Mouse (Mus musculus): Measurements from ENCODE around the gene Cpsf6. TPM values are rescaled to one million over a fixed set of nuclear protein-coding genes. Genes with fewer than 3 reads are reported as not detected.

Cpsf6 gene
- polyA plus RNA-seq, 1 experiment = 64.9 TPM

DNA sequence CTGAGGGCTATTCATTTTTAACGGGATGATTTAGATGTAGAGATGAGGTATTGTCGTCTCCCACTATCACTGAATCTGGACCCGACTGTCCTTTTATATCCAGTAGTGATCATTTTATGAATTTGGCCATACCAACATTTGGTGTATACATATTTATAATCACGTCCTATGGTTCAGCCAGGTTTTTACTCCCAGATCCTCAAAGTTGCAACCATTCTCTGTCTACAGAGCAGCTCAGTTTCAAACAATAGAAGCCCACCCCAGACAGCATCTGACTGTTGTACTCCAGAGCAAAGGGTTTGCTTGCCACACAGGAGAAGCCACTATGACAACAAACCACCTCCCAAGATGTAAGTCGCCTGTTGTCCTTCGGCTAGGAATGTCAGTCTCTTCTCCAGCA is 7.2 kb upstream of the Cpsf6 start:
- H3K4me3 ChIP-seq (replicated peaks; ENCODE audit: control insufficient read depth, low read depth, low read length) = no peak overlapping the region
- TF ChIP-seq POLR2A (IDR thresholded peaks at IDR 0.05; ENCODE audit: borderline replicate concordance, control insufficient read depth, low read depth, low read length) (no peak), CTCF (IDR thresholded peaks at IDR 0.05; ENCODE audit: control insufficient read depth, insufficient read depth, low read length) (no peak)
- no peaks in the 10 kb centered on the region for H3K4me1 ChIP-seq (ENCODE audit: control insufficient read depth, insufficient read depth, low read length)
- no peak overlapping the region for H3K27ac ChIP-seq (ENCODE audit: control insufficient read depth, insufficient read depth, low read depth, low read length, poor library complexity)
- whole genome bisulfite sequencing = 84% methylated on average over 6 of the region's 6 CpGs

DNA sequence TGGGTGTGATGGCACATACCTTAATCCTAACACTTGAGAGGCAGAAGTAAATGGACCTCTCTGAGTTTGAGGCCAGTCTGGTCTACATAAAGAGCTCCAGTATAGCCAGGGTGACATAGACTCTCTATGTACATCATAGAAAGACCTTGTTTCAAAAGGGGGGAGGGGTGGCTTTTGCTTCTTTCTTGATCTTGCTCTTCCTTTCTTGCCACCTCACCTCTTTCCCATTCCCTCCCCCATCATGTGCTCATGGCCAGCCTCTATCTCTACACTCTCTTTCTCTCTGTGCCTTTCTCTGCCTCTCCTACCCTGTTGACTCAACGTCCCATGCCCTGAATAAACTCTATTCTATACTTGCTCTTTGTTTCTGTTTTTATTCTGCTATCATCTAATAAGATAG is 6.4 kb upstream of the Cpsf6 start:
- Histone ChIP-seq H3K4me1 (ENCODE audit: control insufficient read depth, insufficient read depth, low read length) (no peaks in the 10 kb centered on the region), H3K4me3 (replicated peaks; ENCODE audit: control insufficient read depth, low read depth, low read length) (no peak overlapping the region), H3K27ac (ENCODE audit: control insufficient read depth, insufficient read depth, low read depth, low read length, poor library complexity) (no peak overlapping the region)
- TF ChIP-seq CTCF (IDR thresholded peaks at IDR 0.05; ENCODE audit: control insufficient read depth, insufficient read depth, low read length) = no peak
- no peak for TF ChIP-seq POLR2A (IDR thresholded peaks at IDR 0.05; ENCODE audit: borderline replicate concordance, control insufficient read depth, low read depth, low read length)
- 87% methylated on average over 1 of the region's 1 CpGs for WGBS

DNA sequence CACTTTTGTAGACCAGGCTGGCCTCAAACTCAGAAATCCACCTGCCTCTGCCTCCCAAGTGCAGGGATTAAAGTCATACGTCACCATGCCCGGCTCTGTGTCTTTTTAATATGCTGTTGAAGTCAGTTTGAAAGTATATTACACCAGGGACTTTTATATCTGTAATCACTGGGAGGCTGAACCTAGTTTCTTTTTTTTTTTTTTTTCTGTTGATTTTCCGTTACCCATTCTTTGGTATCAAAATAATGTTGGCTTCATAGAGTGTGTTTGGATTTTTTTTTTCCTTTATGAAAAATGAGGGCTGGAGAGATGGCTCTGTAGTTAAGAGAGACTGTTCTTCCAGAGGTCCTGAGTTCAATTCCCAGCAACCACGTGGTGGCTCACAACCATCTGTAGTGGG is 5.6 kb upstream of the Cpsf6 start:
- Histone ChIP-seq H3K27ac (ENCODE audit: control insufficient read depth, insufficient read depth, low read depth, low read length, poor library complexity) (no peak overlapping the region), H3K4me1 (ENCODE audit: control insufficient read depth, insufficient read depth, low read length) (no peaks in the 10 kb centered on the region), H3K4me3 (replicated peaks; ENCODE audit: control insufficient read depth, low read depth, low read length) (no peak overlapping the region)
- TF ChIP-seq POLR2A (IDR thresholded peaks at IDR 0.05; ENCODE audit: borderline replicate concordance, control insufficient read depth, low read depth, low read length) (no peak), CTCF (IDR thresholded peaks at IDR 0.05; ENCODE audit: control insufficient read depth, insufficient read depth, low read length) (no peak)
- WGBS = 72% methylated on average over 4 of the region's 4 CpGs

DNA sequence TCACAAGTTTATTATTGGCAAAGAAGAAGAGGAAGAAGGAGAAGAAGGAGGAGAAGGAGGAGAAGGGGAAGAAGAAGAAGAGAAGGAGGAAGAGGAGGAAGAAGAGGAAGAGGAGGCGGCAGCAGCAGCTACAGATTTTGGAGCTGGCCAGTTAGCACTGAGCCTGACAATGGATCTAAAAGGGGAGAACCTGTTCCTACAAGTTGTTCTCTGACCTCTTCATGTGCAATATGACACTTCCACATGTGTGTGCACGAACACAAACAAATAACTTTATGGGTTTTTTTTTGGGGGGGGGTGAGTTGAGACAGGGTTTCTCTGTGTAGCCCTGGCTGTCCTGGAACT is 5.2 kb upstream of the Cpsf6 start:
- TF ChIP-seq POLR2A (IDR thresholded peaks at IDR 0.05; ENCODE audit: borderline replicate concordance, control insufficient read depth, low read depth, low read length) = no peak
- TF ChIP-seq CTCF (IDR thresholded peaks at IDR 0.05; ENCODE audit: control insufficient read depth, insufficient read depth, low read length) = no peak

DNA sequence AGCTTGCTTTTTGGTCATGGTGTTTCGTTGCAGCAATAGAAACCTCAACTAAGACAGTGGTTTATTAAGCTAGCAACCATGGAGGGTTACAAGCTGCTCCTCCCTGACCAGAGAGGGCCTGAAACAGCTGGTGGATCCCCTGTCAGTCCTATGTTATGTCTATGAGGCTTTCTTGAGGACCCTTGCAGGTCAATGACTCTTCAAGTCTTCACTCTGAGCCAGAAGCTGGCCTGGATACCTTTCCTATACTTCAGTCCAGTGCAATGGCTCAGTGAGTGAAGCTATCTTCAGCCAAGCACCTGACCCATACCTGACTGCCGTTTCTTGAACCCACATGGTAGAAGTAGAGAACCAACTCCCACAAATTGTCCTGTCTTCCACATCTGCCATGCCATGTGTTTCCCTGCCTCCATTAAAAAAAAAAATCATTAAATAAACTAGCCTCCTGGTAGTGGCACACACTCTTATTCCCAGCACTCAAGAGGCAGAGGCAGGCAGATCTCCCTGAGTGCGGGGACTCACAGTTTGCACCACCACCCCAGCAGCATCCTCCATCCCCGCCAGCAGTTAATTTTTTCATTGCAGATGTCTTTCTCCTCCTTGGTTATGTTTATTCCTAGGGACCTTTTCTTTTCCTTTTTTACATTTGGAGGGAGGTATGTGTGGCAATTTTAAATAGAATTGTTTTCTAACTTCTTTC is 4.7 kb upstream of the Cpsf6 start:
- no peak for TF ChIP-seq POLR2A (IDR thresholded peaks at IDR 0.05; ENCODE audit: borderline replicate concordance, control insufficient read depth, low read depth, low read length)
- TF ChIP-seq CTCF (IDR thresholded peaks at IDR 0.05; ENCODE audit: control insufficient read depth, insufficient read depth, low read length) = no peak

More for the DNA sequence above, 5.2 kb upstream of the Cpsf6 start:
- no peaks in the 10 kb centered on the region for H3K4me1 ChIP-seq (ENCODE audit: control insufficient read depth, insufficient read depth, low read length)
- no peak overlapping the region for H3K27ac ChIP-seq (ENCODE audit: control insufficient read depth, insufficient read depth, low read depth, low read length, poor library complexity)
- 50% methylated on average over 2 of the region's 2 CpGs for WGBS
- H3K4me3 ChIP-seq (replicated peaks; ENCODE audit: control insufficient read depth, low read depth, low read length) = no peak overlapping the region

DNA sequence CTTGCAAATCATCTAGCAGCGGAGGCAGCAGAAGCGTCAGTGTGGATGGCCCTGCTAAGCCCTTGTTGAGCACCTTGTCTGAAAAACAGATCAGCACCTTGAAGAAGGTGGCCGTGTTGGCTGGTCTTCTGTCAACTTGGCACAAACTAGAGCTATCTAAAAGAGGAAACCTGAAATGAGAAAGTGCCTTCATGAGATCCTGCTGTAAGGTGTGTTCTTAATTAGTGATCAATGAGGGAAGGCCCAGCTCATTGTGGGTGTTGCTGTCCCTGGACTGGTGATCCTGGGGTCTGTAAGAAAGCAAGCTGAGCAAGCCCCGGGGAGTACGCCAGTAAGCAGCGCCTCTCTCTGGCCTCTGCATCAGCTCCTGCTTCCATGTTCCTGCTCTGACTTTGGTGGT is 4.1 kb upstream of the Cpsf6 start:
- Histone ChIP-seq H3K4me3 (replicated peaks; ENCODE audit: control insufficient read depth, low read depth, low read length) (no peak overlapping the region), H3K4me1 (ENCODE audit: control insufficient read depth, insufficient read depth, low read length) (no peaks in the 10 kb centered on the region), H3K27ac (ENCODE audit: control insufficient read depth, insufficient read depth, low read depth, low read length, poor library complexity) (no peak overlapping the region)
- WGBS = 80% methylated on average over 6 of the region's 6 CpGs
- TF ChIP-seq CTCF (IDR thresholded peaks at IDR 0.05; ENCODE audit: control insufficient read depth, insufficient read depth, low read length) (no peak), POLR2A (IDR thresholded peaks at IDR 0.05; ENCODE audit: borderline replicate concordance, control insufficient read depth, low read depth, low read length) (no peak)

More for the DNA sequence above, 4.7 kb upstream of the Cpsf6 start:
- H3K27ac ChIP-seq (ENCODE audit: control insufficient read depth, insufficient read depth, low read depth, low read length, poor library complexity) = no peak overlapping the region
- no peak overlapping the region for H3K4me3 ChIP-seq (replicated peaks; ENCODE audit: control insufficient read depth, low read depth, low read length)
- H3K4me1 ChIP-seq (ENCODE audit: control insufficient read depth, insufficient read depth, low read length) = no peaks in the 10 kb centered on the region
- WGBS = 77% methylated on average over 4 of the region's 4 CpGs

DNA sequence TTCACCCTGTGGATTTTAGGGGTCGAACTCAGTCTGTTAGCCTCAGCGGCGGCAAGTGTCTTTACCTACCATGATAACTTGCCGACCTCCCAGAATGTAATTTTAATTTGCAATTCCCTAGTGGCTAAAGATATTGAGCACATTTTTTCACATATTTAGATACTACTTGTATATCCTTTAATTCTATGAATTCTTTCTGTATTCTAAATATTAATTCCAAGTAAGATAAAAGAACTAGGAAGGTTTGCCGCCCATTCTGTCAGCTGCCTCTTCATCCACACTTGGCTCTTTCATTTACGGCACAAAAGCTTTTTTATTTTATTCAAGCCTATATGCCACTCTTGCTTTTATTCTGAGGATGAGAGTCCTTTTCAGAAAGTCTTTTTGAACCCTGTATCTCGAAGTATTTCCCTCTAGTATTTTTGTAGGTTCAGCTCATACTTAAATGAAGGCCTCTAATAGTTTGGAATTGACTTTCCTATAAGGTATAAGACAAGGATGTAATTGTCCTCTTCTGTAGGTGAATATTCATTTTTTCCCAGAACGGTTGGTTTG is 3.3 kb upstream of the Cpsf6 start:
- WGBS = 86% methylated on average over 8 of the region's 8 CpGs
- Histone ChIP-seq H3K4me3 (replicated peaks; ENCODE audit: control insufficient read depth, low read depth, low read length) (no peak overlapping the region), H3K4me1 (ENCODE audit: control insufficient read depth, insufficient read depth, low read length) (no peaks in the 10 kb centered on the region), H3K27ac (ENCODE audit: control insufficient read depth, insufficient read depth, low read depth, low read length, poor library complexity) (no peak overlapping the region)
- no peak for TF ChIP-seq POLR2A (IDR thresholded peaks at IDR 0.05; ENCODE audit: borderline replicate concordance, control insufficient read depth, low read depth, low read length)
- no peak for TF ChIP-seq CTCF (IDR thresholded peaks at IDR 0.05; ENCODE audit: control insufficient read depth, insufficient read depth, low read length)

DNA sequence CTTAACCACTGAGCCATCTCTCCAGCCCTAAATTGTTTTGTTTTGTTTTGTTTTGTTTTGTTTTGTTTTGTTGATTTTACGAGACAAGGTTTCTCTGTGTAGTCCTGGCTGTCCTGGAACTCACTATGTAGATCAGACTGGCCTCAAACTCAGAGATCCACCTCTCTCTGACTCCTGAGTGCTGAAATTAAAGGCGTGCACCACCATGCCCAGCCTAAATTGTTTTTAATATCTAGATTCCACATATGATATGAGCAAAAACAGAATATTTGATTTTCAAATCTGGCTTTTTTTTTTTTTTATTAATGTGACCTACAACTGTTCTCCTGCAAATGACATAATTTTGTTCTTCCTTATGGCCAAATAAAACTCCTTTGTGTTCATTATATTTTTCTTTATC is 2.3 kb upstream of the Cpsf6 start:
- no peak for TF ChIP-seq CTCF (IDR thresholded peaks at IDR 0.05; ENCODE audit: control insufficient read depth, insufficient read depth, low read length)
- TF ChIP-seq POLR2A (IDR thresholded peaks at IDR 0.05; ENCODE audit: borderline replicate concordance, control insufficient read depth, low read depth, low read length) = no peak
- no peak overlapping the region for H3K4me3 ChIP-seq (replicated peaks; ENCODE audit: control insufficient read depth, low read depth, low read length)
- no peaks in the 10 kb centered on the region for H3K4me1 ChIP-seq (ENCODE audit: control insufficient read depth, insufficient read depth, low read length)
- no peak overlapping the region for H3K27ac ChIP-seq (ENCODE audit: control insufficient read depth, insufficient read depth, low read depth, low read length, poor library complexity)
- 75% methylated on average over 2 of the region's 2 CpGs for WGBS
